Mouse (Mus musculus): Measurements from ENCODE around the gene Lamc1. TPM values are rescaled to one million over a fixed set of nuclear protein-coding genes. Genes with fewer than 3 reads are reported as not detected.

Lamc1 gene
- polyA plus RNA-seq, 1 experiment from 2014 or later = 87.6 TPM

DNA sequence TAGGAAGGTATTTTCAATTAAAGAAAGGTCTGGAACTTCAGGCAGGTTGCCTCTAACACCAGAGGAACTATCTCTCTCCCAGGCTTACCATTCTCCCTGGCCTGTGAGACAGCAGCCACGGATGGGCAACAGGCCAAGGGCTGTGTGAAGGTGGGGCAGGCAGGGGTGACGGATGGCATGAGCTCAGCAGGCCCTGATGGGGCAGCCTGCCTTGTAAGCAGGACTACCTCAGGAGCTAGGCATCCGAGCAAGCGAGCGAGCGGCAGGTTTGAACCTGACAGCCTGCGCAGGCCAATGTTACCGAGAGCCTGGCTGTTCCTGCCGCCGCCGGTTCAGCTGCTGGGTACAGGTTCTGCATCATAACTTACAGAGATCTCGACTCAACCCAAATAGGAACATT lies 157.8 kb downstream of the Lamc1 start:
- Histone ChIP-seq H3K9ac (ENCODE audit: low read depth, low read length) (no peak overlapping the region), H3K36me3 (ENCODE audit: control insufficient read depth, insufficient read depth, low read length) (no peaks in the 10 kb centered on the region)
- 0 out of 2 replicates have a peak, but pooled peaks have one; percentile 23 for ATAC-seq (replicated peaks; ENCODE audit: insufficient number of reproducible peaks, low FRiP score, low TSS enrichment)

DNA sequence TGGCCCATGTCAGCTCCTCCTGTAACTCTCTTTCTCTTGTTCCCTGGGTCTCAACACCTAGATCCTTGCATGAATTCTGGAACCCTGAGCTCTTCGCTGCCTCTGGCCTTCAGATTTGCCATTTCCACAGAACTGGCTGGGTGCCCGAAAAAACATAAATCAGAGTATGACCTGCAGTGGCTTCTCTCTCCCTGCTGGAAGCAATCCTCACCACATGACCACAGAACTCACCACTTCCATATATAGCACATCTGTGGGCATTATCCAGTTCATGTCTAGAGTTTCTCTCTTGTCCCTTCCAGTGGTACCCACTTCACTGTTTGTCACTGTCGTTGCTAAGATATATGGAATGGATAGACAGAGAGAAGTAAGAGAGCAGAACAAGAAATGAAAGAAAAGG lies 159.3 kb downstream of the Lamc1 start:
- Histone ChIP-seq H3K27me3 (ENCODE audit: control insufficient read depth, insufficient read depth, low read length) (no peaks in the 10 kb centered on the region), H3K4me2 (no peak overlapping the region), H3K27ac (ENCODE audit: low read depth, low read length) (peak overlapping the region; percentile 87; the same call in 1 of the 2 replicates), H3K9ac (ENCODE audit: low read depth, low read length) (no peak overlapping the region), H3K4me3 (ENCODE audit: low read depth, low read length) (no peak overlapping the region), H3K36me3 (ENCODE audit: control insufficient read depth, insufficient read depth, low read length) (no peaks in the 10 kb centered on the region), H3K9me3 (replicated peaks; ENCODE audit: control insufficient read depth, low read length) (no peaks in the 10 kb centered on the region), H3K4me1 (ENCODE audit: control insufficient read depth, insufficient read depth, low read length) (peaks cover 20% of the 10 kb centered on the region)
- no peak; the same call in 1 of the 2 replicates for ATAC-seq (replicated peaks; ENCODE audit: insufficient number of reproducible peaks, low FRiP score, low TSS enrichment)
- WGBS (ENCODE audit: insufficient replicate concordance) = 43% methylated on average over 3 of the region's 3 CpGs

More for the DNA sequence above, 157.8 kb downstream of the Lamc1 start:
- WGBS (ENCODE audit: insufficient replicate concordance) = 47% methylated on average over 12 of the region's 12 CpGs
- Histone ChIP-seq H3K27me3 (ENCODE audit: control insufficient read depth, insufficient read depth, low read length) (no peaks in the 10 kb centered on the region), H3K4me3 (ENCODE audit: low read depth, low read length) (no peak overlapping the region), H3K4me2 (no peak overlapping the region), H3K4me1 (ENCODE audit: control insufficient read depth, insufficient read depth, low read length) (peaks cover 20% of the 10 kb centered on the region), H3K9me3 (replicated peaks; ENCODE audit: control insufficient read depth, low read length) (no peaks in the 10 kb centered on the region), H3K27ac (ENCODE audit: low read depth, low read length) (no peak overlapping the region)

DNA sequence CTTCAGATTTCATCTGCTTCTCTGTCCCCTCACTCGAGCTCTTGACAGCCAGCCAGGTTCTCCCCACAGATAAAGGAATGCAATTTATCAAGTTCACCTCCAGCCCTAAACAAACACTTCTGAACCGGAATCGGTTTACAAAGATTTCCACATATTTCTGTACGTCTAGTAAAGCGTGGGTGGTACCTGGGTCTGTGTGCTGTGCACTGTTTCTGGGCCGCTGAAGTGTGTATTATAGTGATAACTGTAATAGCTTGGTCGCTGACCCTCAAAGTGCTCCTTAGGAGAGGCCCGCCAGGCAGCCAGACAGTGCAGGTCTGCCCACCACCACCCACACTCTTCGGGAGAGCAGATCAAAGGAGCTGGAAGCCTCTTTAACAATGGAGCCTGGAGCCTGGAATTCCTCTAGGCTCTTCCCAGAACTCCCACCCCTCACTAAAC lies 160.3 kb downstream of the Lamc1 start:
- Histone ChIP-seq H3K4me2 (peak overlapping the region; percentile 1; the same call in 1 of the 2 replicates), H3K36me3 (ENCODE audit: control insufficient read depth, insufficient read depth, low read length) (no peaks in the 10 kb centered on the region), H3K4me3 (ENCODE audit: low read depth, low read length) (no peak overlapping the region), H3K9me3 (replicated peaks; ENCODE audit: control insufficient read depth, low read length) (no peaks in the 10 kb centered on the region), H3K27ac (ENCODE audit: low read depth, low read length) (peak overlapping the region; percentile 87), H3K4me1 (ENCODE audit: control insufficient read depth, insufficient read depth, low read length) (peaks cover 20% of the 10 kb centered on the region), H3K9ac (ENCODE audit: low read depth, low read length) (no peak overlapping the region), H3K27me3 (ENCODE audit: control insufficient read depth, insufficient read depth, low read length) (no peaks in the 10 kb centered on the region)
- WGBS (ENCODE audit: insufficient replicate concordance) = 6% methylated on average over 9 of the region's 9 CpGs
- ATAC-seq (replicated peaks; ENCODE audit: insufficient number of reproducible peaks, low FRiP score, low TSS enrichment) = peak; percentile 47; the same call in 1 of the 2 replicates

DNA sequence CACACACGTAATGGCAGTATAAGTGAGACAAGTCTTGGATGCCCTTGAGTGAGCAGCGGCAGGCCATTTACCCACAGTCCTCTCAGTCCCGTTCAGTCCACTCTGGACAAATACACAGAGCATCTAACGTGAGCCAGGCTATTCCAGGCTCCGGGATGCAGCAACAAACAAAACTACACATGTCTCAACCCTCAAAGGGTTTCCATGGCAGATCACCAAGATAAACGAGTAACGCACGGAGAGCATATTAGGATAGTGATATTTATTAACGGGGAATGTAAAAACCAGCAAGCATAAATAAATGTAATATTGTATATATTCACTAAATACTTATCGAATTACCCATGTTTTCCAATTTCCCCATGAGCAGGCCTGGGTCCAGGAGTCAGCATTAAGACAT lies 161.6 kb downstream of the Lamc1 start:
- no peak for ATAC-seq (replicated peaks; ENCODE audit: insufficient number of reproducible peaks, low FRiP score, low TSS enrichment)
- H3K27me3 ChIP-seq (ENCODE audit: control insufficient read depth, insufficient read depth, low read length) = no peaks in the 10 kb centered on the region
- 78% methylated on average over 10 of the region's 10 CpGs for WGBS (ENCODE audit: insufficient replicate concordance)

More for the DNA sequence above, 161.6 kb downstream of the Lamc1 start:
- H3K9me3 ChIP-seq (replicated peaks; ENCODE audit: control insufficient read depth, low read length) = no peaks in the 10 kb centered on the region
- H3K27ac ChIP-seq (ENCODE audit: low read depth, low read length) = no peak overlapping the region
- no peak overlapping the region for H3K9ac ChIP-seq (ENCODE audit: low read depth, low read length)
- peaks cover 20% of the 10 kb centered on the region for H3K4me1 ChIP-seq (ENCODE audit: control insufficient read depth, insufficient read depth, low read length)
- no peaks in the 10 kb centered on the region for H3K36me3 ChIP-seq (ENCODE audit: control insufficient read depth, insufficient read depth, low read length)
- H3K4me2 ChIP-seq = no peak overlapping the region
- H3K4me3 ChIP-seq (ENCODE audit: low read depth, low read length) = no peak overlapping the region

Other genes with a start within 250 kb of the Lamc1 start
- 3.4 and 6.2 TPM in 2 replicates for gene Lamc2, start 146.3 kb downstream of the Lamc1 start, polyA plus RNA-seq (2014; fragmentation: Nextera tagmentation; extraction: Ambion mirVana)
- 0.21 TPM in 1 of 2 replicates, not detected in the other for gene Shcbp1l, start 92.4 kb upstream of the Lamc1 start, polyA plus RNA-seq (2014; fragmentation: Nextera tagmentation; extraction: Ambion mirVana)
- gene Dhx9, start 154.9 kb upstream of the Lamc1 start, polyA plus RNA-seq (2014; fragmentation: Nextera tagmentation; extraction: Ambion mirVana) = 17.7 and 21.2 TPM in 2 replicates
- gene Npl, start 217.3 kb upstream of the Lamc1 start, polyA plus RNA-seq (2014; fragmentation: Nextera tagmentation; extraction: Ambion mirVana) = 6.3 and 7.2 TPM in 2 replicates